Mouse (Mus musculus) megakaryocyte-erythroid progenitor cell, adult 5-6 weeks (primary cell): ENCODE measurements around the gene Pih1d2. TPM values are rescaled to one million over a fixed set of nuclear protein-coding genes. Genes with fewer than 3 reads are reported as not detected.
"Not testable (repeated sequence)": the region's sequence is repeated elsewhere in the genome, so short reads cannot be mapped to it uniquely, and the experiment has no call there.

Experiments
- ATAC-seq: replicated peaks from 2 replicates; pipeline ENCODE4 v1.8.0; 2016; ENCODE audit warnings: mild to moderate bottlenecking, inconsistent platforms; ENCODE audit not compliant: severe bottlenecking, poor library complexity, low FRiP score, low TSS enrichment
- total RNA-seq, 2 experiments: library from RNA; stranded (forward) in 1 of 2; stranded (reverse) in 1 of 2; fragments of 200-1000, 215-1000 nt in 1 of 2; fragments of >200 nt in 1 of 2; fragmentation: Nextera tagmentation in 1 of 2; gene quantifications; 2 replicates each; pipeline ENCODE4 v1.2.3; 2014 to 2017

The Pih1d2 gene
- total RNA-seq, 2 experiments from 2014 or later = 3.8 TPM; not detected in 1

DNA sequence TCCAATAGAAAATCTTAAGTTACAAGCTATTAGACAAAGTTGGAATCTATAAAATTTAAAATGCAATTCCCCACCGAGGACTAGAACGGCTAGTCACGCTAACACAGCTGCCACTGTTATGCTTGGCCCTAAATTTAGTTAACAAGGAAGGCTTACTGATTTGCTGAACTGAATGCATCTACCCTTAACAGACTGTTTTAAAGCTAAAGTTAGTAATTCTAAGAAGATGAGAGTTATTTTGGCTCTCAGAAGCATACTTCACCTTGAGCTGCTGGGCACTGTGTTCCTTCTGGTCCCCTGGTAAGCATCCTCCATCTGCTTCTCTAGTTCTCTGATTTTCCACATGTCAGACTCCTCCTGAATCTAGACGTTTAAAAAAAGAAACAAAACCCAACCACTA is 5.0 kb upstream of the Pih1d2 start:
- no peak for ATAC-seq

DNA sequence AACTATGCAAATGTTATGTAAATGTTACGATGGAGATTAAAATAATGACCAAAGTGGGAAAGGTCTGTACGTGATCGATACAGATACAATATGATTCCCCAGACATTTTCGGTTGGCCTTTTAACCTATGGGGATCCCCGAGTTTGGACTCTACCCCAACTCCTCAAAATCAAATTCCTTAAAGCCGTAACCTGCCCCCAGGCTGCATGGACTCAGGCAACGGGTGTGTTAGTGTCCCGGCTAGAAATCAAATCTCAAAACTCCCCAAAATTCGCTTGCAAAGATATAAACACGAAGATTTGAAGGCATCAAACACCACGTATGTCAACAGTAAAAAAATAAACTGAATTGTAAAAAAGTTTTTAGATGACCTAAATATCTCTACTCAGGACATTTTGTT is 960 bp upstream of the Pih1d2 start:
- no peak for ATAC-seq

DNA sequence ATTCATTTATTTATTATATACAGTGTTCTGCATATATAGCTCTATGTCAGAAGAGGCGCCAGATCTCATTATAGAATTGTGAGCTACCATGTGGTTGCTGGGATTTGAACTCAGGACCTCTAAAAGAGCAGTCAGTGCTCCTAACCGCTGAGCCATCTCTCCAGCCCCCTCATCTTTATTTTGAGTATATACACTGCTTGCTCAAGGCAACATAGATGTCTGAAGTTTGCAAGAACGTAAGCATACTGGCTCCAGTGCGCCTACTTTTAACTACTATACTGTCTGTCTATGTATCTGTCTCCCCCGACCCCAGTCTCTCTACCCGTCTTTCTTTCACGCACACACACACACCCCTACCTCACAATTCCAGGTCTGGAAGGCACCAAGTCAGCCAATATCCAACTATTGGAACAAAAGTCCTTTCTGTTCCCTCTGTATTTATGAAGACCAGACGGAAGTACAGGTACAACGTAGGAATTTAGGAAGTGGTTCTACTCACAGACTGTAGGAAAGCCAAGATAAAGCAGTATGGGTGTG is 741 bp downstream of the Pih1d2 start:
- no peak for ATAC-seq

DNA sequence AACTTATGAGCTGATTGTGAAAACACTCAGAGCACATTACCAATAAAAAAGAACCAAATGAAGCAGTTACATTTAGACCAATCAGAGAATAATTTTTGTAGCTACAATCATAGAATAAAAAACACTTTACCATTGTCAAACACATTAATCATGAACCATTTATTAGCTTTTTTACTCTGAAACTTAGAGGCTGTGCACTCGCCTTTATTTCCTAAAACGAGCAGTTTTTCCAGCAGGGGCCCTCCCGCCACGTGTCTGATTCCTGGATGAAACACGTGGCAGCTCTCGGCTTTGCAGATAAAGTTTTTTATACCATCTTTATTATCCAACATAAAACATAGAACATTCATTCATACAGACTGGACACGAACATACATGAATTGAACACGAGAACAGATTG is 13.8 kb downstream of the Pih1d2 start:
- not testable (repeated sequence) for ATAC-seq

DNA sequence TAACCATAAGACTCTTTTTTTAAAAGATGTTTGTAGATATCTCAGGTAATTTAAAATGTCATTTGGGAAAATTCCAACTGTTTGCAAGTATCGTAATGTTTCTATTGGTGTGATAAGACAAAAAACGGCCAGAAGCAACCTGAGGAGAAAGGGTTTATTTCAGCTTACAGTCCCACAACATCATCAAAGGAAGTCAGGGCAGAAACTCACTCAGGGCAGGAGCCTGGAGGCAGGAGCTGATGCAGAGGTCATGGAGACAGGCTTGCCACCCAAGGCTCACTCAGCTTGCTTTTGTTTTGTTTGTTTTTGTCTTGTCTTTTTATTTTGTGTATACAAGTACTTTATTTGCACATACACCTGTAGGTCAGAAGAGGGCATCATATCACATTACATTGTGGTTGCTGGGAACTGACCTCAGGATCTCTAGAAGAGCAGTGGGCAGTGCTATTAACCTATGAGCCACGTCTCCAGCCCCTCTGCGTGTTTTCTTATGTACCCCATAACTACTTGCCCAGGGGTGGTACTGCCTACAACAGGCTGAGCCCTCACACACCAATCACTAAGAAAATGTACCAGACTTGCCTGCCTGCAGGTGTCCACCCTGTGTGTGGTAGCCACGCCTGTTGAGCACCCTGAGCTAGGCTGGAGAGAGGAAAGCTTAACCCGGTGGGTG is 15.0 kb downstream of the Pih1d2 start:
- 0 out of 2 replicates have a peak, but pooled peaks have one; percentile 41 for ATAC-seq

DNA sequence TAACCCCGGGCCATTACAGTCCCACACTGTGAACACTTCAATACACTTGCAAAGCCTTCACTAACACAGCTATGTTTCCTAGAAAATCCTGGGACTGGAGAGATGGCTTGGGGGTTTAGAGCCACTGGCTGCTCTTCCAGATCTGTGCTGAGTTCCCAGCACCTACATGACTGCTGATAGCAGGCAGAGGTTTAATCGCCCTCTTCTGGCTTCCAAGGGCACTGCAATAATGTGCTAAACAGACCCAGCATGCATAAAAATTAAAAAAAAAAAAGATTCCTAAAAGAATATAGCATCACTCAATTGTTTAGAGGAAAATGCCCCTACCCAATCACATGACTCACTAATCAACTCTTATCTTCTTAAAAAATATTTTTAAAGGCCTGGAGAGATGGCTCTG is 15.9 kb downstream of the Pih1d2 start:
- peak; percentile 77; the same call in 1 of the 2 replicates for ATAC-seq

DNA sequence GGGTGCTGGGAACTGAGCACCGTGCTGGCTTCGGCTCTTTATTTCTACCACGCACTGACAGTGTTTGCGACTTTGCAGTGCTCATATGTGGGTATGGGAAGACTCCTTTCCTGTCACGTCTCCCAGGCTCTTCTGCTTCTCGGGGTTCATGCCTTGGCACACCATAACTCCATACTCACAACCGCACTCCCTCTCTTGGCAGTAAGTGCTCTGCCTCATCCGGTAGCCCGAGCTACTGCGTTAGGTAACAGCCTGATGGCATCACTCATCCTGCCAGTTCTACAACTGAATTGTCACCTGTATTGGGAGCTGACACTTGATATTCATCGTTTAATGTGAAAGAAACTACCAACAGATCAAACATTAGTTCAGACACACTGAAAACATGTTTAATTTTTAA is 17.1 kb downstream of the Pih1d2 start:
- no peak for ATAC-seq

DNA sequence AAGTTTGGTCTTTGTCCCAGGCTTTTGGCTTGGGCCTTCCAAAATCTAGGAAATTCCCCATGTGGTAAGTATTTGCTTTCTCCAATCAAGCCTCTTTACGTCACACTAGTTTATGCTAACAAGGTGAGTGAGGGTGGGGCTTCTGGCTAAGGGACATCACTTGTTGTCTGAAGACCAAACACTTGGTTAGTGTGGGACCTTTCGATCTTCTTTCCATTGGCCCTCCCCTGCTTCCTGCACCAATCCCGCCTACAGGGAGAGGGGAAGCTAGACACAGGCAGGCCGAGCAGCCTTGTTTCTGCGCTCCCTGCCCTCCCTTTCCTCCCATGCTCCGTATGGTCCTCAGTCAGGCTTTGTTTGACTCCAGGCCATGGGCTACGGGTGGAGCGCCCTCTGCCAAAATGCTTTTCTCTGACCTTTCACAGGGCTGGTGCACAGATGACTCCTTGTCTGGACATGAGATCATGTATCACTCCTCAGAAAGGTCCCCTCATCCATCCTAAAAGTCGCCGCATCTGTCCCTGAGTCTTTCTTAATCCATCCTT is 29.8 kb downstream of the Pih1d2 start:
- ATAC-seq = no peak

DNA sequence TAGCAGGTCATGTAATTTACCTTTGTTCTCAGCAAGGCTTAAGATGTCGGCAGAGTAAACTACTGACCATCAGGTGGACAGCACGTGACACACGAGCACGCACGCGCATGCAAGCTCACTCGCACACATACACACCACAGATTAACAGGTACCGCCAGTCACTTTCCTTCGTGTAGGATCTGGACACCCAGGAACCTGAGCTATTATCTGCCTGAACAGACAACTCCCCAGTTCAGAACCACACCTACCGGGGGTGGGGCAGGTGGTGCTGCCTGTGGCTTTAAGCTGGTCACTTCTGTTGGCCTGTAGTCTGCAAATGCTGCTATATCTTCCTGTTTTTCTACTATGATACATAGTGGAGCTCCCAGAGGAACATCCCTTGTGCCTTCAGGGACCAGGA is 33.4 kb downstream of the Pih1d2 start:
- peak; percentile 92 for ATAC-seq

DNA sequence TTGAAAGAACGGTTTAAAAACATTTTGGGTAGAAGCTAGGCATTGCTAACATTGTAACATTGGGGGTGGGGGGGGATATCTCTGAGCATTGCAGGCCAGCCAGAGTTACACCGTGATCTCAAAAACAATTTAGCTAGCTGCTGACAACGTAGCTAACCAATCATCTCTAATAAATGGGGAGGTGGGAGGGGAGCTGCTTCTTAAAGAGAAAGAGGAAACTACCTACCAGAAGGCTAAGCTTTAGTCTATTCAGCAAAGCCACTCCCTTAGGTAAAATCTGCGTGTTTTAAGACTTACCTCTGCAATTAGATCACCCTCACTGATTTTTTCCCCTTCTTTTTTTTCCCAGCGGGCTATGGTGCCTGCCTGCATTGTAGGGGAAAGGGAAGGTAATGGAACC is 41.3 kb downstream of the Pih1d2 start:
- ATAC-seq = peak; percentile 4; the same call in 1 of the 2 replicates

DNA sequence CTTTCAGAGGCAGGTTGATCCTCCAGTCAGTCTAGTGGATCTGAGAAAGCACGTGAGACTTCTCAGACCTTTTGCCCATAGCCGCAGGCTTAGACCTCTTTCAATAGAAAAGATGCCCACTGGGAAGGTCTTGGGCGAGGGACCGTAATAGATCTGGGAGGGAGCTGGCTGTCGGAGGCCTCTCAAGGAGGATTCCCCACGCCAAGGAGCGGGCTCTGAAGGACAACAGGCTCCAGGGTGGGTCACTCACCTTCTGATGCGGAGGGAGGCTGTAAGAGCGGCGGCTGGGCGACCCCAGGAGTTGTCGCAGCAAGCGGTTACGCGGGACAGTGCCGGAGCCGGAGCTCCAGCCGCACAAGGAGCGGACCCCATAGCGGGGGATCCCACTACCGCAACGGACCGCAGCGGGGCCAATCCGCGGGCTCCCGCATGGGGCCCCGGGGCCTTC is 41.8 kb downstream of the Pih1d2 start:
- ATAC-seq = peak; percentile 15

DNA sequence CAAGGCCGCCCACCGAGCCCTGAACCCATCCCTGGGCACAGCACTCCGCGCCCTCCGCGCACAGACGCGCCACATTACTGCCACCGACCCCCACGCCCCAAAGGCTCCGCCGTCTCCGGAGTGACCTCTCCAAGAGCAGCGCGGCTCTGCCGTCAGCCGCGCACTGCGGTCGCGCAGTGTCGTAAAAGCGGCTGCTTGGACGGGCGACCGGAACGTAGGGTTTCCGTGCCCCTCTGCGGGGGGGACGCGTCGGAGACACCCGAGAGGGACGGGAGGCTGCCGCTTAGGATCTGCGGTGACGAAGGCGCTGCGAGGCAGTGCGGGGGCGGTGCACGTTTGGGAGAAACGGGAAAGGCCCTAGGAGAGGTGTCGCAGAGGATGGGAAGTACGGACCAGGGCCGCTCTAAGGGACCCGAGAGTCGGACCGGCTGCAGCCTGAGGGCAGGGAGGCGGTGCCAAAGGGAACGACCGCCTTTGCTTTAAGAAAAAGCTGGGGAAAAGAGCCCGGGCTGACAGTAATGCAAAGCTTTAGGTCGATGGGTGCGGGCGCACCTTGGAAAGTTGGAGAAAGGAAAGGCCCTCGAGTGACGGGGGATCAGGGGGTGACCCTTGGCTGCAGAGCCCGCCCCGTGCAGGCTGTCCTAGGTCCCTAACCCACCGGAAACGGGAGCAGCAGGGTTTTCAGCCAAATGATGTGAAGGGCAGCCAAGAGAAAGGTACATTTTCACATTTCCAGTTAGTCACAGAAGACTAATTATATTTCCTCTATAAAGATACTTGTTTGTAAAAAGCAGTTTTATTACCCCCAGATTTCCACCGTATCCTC is 42.5 kb downstream of the Pih1d2 start, which contains the start of gene Dlat:
Gene Dlat, minus strand, starts transcription at position 389 of the 826 bp plus-strand sequence.
- peak; percentile 89 for ATAC-seq

DNA sequence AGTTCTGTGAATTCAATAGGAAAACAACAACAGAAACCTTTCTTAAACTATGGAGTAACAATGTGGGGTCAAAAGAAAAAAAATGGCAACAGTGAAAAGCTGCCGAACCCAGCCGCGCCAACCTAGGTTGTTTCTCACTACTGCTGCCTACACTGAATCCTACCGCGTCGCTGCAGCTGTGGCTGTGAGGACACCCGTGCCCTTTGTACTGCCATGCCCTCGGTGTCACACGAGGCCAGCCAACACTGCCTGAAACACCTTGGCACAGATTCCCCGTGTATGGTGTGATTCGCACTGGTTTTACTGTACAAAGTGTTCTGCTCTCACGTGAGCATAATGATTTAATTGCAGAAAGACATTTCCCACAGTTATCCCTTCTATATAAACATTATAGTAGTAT is 43.3 kb downstream of the Pih1d2 start:
- ATAC-seq = no peak

DNA sequence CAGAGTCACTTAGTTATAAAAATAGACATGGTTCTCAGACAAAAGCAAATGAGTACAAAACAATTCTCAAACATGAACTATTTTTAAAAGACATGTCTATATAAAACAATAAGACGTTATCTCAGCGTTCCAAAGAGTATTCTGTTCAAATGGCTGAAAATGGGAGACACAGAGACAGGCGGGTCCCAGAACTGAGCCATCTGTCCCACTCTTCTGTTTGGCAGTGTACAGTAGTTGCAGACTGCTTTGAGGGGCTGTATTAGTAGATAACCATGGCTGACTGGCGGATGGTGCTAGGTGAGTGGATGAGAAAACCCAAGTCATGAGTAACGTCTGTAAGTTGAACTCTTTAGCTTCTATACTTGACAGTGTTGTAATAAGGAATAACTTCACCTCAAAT is 47.7 kb downstream of the Pih1d2 start:
- no peak for ATAC-seq

DNA sequence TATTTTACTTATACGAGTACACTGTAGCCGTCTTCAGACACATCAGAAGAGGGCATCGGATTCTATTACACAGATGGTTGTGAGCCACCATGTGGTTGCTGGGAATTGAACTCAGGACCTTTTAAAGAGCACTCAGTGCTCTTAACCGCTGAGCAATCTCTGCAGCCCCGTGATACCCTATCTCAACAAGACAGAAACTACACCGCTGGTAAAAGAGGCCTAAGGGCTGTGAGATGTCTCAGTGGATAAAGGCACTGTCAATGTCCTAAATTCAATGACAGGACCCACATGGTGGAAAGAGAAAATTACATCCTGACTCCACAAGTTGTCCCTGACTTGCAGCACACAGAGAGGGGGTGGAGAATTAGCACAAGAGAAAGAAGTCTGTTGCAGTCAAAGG is 49.3 kb downstream of the Pih1d2 start:
- no peak for ATAC-seq

DNA sequence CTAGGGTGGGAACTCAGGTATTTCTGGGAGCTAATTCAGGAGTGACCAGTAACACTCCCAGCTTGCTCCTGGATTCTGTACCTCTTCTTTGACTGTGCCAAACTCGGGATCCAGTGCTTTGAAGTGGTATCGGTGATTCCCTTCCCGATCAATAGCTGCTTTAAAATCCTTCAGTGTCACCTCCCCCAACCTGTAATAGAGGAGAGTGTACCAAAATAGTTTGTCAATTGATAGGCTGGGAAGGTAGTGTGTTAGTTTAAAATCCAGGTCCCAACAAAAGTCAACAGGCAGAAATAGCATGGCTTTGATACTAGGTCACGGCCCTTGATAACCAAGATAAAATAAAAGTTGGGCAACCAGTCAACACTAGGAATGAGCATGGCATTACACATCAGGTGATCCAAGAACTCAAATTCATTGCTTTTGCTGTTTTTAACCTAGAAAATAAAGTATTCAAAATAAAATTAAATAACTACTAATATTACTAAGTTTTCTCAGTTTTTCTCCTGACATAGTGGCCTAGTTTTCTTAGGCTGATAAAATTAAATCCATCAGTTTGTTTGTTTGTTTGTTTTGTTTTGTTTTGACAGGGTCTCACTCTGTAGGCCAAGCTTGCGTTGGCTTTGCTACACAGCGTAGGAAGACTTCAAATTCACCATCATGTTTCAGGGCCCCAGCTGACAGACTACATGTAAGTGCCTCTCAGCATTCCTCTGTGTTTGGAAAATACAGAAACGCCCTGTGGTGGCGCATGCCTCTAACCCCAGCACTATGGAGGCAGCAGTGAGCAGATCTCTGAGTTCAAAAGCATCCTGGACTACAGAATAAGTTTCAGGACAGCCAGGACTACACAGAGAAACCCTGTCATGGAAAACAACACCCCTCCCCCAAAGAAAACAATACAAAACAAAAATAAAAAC is 50.7 kb downstream of the Pih1d2 start:
- ATAC-seq = no peak

DNA sequence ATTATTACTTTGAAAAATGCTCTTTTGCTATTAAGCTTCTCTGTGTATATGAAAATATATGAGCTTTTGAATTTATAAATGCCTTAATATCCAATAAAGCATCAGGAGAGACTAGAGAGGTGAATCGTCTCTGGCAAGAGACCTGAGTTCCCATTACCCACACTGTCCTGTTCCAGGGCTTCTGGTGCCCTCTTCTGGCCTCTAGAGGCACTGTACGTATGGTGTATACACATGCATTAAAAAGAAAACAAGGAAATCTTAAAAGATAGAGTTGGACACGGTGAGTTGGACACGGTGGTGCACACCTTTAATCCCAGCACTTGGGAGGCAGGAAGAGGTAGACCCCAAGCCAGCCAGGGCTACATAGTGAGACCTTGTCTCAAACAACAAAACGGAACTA is 53.6 kb downstream of the Pih1d2 start:
- peak; percentile 93 for ATAC-seq
